Mouse (Mus musculus): ENCODE measurements around the gene Sumf2.
"Not testable (repeated sequence)": the region's sequence is repeated elsewhere in the genome, so short reads cannot be mapped to it uniquely, and the experiment has no call there.

Sumf2 gene

DNA sequence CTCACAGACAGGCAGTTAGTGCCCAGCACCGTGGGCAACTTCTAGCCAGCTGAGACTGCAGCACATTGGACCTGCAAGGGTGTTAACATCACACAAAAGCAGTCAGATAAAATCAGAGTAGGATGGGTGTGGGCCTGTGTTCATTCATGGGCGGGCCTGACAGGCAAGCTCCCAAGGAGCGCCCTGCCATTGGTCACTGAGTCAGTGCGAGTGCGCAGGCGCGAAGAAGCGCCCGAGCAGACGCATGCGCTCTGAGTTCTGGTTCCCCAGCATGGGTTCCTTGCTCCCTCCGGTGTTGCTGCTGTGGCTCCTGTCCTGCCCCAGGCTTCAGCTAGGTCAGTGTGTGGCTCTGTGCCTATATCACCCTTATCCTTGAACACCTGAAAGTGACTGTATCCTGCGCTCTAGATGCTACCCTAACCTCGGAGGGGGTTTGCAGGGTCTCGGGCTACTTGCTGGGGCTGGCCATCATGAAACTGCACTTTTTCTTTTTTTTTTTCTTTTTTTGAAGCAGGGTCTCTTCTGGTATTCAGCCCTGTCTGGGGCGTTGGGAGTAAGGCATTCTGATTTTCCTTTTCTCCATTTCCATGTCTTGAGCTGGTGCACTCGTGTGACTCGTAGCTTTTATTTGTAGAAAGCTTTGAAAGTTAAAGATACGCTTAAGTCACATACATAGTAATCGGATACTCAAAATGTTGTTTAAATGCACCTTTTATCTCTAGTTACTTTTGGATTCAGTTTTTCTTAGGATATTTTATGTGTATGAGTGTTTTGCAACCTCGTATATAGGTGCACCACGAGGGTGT is at the start of gene Sumf2:
Sumf2 (plus strand) TSS at position 235 of the 806 bp plus-strand sequence.
- DNase-seq = peak; percentile 97

DNA sequence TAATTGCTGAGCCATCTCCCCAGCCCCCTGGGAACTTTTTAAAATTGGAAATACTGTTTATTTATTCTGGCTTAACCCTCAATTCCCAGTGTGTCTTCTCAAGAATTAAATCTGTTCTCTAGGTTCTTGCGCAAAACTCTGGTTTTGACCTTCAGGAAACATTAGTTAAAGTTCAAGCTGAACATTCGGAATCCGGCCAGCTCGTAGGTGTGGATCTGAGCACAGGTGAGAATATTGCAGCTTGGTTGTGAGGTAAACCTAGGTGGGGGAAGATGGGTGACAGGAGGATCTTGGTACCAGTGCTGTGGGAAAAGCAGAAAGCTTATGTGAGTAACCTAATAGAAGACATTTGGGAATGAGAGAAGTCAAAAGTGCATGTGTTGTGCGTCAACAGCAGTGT is 1.9 kb upstream of the Sumf2 start:
- DNase-seq = no peak

DNA sequence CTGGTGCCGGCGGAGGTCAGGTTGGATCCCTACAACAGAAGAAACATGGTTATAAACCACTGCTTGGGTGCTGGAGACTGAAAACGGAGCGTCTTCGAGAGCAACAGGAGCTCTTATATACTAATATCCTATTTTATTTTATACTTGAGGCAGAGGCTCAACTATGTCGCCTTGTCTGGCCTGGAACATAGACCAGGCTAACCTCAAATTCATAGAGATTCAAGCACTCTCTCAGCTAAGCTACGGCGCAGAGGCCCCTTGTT is 703 bp downstream of the Sumf2 start:
- DNase-seq = no peak

DNA sequence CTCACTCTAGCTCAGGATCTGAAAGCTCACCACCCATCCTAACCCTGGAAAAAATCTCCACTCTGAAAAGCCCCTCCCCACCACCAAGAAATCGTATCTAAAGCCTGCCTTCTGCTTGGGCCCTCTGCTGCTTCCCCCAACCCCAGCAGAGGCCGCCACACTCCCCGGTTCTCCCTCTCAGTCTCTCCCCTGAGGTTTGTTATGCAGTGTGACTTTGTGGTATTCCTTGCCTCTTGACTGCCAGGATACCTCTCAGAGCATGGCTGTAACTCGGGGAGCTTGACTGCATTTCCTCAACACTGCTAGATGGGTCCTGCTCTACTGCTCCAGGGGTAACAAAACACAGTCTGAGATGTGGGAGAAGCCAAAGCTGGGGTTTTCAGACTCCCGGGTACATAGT is 8.4 kb downstream of the Sumf2 start:
- no peak for DNase-seq

DNA sequence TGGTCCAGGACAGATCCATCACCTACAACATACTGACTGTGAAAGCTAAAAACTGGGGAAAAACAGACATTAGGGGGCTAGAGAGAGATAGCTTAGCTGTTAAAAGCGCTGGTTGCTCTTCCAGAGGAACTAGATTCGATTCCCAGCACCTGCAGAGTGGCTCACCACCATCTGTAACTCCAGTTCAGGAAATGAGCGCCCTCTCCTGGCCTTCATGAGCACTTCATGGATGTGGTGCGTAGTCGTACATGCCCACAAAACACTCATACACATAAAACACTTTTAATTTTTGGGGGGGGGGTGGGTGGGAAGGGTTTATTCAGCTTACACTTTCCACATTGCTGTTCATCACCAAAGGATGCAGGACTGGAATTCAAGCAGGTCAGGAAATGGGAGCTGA is 9.6 kb downstream of the Sumf2 start:
- DNase-seq = no peak

DNA sequence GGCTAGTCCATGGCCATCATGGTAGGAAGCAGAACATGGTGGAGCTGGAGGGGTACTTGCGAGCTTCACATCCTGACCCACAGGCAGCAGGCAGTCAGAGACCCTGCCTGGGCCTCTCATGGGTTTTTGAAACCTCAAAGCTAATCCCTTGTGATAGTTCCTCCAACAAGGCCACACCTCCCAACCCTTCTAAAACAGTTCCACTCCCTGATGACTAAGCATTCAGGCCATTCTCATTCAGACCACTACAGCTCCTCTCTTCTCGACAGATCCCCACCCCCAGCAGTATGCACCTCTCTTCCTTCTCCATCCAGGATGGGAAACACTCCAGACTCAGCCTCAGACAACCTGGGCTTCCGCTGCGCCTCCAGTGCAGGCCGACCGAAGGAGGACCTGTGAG is 15.5 kb downstream of the Sumf2 start:
- no peak for DNase-seq

DNA sequence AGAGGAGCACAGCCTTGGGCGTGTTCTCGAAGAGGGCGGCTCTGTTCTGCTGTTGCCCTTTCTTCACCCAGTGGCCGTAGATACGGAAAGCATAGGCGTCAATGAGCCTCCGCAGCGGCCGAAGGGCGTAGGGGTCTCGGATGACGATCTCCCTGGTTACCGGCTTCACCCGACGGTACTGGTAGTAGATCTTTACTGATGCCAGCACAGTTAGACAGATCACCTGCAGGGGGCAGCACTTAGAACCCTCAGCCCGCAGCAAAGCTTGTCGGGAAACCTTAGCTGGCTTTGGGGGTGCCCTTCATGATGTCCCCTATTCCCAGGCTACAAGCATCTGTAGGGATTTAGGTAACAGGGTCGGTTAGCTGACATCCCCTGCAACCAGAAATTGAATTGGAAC is 17.7 kb downstream of the Sumf2 start:
- DNase-seq = peak; percentile 66

DNA sequence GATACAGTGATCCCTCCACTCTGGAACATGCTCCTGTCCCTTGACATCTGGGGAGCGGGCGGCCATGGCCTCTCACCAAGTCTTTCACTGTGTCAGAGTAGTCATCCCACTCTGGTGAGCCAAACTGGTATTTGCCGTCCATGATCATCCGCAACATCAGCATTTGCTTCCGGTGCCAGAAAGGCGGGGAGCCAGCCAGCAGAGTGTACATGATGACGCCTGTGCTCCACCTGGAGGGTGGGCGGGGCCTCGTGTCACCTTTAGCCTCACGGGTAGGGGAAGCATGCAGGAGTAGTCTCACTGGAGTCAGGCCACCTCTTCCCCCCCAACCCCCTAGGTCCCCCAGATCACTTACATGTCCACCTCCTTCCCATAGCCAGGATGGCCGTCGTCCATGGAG is 19.1 kb downstream of the Sumf2 start:
- DNase-seq = no peak

DNA sequence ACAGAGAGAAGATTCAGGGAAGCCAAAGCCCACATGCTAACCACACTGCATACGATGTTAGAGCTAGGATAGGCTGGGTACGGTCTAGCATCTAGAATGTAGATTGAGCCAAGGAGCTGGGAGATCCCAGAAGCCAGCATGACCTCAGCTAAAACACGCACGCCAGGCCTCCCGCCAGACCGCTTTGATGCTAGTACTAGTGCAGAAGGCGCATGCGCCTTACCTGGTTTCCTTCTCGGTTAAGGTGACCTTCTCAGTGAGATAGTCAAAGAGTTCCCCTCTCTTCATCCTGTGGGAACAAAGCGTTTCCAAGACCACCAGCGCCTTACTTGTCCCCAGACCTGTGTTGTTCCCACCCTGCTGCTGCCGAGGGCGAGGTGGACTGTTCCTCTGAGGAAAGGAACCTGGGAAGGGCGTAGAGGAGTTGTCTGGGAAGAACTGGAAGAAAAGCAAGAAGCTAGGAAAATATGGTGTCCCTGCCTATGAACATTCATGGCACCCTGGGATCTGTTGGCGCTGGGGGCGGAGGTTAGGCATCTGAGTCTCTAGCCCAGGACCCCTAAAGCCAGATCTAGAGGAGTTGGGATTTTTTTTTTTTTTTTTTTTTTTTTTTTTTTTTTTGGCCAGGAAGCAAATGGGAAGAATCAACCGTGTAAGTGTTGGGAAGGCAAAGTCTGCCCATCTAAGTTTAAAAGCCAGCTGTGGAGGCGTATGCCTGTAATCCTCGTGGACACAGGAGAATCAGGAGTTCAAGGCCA is 22.6 kb downstream of the Sumf2 start:
- DNase-seq = no peak

DNA sequence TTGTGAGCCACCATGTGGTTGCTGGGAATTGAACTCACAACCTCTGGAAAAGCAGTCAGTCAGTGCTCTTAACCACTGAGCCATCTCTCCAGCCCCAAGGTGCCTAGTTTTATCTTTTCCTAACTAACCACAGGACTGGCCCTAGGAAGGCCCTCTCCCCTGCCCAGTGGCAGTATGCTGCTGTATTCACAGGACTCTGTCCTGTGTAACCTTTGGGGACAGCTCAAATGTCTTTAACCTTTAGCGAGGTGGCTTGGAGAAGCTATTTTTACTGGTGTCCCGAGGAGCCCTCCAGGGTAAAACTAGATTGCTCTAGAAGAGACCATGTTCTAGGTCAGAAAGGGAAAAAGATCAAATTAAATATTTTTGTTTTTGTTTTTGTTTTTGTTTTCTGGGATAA is 24.5 kb downstream of the Sumf2 start:
- no peak for DNase-seq

DNA sequence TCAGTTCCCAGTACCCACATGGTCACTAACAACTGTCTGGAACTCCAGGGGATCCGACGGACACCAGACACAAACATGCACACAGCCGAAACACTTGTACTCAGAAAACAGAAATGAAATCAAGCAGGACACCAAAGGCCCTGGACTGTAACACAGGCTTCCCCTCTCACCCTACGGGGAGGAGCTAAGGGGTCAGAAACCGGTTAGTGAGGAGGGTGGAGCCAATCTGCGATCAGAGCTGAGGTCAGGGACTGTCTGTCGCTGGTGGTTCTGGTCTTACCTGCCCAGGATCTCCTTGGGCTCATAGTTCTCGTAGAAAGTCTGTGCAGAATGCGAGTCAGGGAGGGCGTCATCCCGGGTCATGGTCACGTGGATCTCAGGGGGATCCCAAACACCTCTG is 27.2 kb downstream of the Sumf2 start:
- no peak for DNase-seq

DNA sequence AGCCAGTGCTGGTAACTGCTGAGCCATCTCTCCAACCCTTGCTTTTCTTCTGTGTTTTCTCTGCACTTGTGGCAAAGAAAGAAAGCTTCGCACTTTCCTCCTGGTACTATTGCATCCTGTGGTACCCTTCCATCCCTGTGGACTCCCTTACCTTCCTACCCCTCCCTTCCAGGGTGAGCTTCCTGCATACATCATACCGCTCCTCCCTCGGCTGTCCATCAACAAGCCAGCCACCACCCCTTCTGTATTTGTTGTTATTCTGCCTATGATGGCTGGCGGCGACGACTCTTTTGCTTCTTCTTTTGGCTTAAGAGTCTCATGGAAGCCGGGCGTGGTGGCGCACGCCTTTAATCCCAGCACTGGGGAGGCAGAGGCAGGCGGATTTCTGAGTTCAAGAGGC is 28.3 kb downstream of the Sumf2 start:
- DNase-seq = no peak

DNA sequence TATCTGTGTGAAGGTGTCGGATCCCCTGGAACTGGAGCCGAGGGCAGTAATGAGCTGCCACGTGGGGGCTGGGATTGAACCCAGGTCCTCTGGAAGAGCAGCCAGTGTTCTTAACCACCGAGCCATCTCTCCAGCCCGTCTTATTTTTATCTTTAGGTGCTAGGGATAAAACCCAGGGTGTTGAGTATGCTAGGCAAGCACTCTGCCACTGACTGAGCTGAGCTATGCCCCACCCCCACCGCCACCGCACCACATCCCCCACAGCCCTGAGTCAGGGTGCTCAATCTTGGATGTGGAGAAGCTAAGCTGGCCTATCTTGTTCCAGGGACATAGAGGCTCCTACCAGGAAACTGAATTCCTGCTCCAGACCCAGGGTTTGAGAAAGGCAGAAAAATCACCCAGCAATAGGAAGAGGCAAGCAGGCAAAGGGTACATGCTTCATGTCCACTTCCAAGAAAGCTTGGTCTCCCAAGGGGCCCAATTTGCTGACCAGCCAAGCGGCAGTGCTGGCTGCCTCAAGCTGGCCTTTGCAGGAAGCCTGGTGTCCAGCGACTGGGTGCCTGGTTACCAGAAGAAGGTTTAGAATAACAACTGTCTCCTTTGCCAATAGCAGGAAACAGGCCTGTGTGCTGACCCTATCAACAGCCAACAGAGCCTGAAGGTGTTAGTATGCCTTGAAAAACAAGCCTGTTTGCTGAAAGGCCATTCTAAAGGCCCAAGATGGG is 31.1 kb downstream of the Sumf2 start:
- DNase-seq = peak; percentile 24

DNA sequence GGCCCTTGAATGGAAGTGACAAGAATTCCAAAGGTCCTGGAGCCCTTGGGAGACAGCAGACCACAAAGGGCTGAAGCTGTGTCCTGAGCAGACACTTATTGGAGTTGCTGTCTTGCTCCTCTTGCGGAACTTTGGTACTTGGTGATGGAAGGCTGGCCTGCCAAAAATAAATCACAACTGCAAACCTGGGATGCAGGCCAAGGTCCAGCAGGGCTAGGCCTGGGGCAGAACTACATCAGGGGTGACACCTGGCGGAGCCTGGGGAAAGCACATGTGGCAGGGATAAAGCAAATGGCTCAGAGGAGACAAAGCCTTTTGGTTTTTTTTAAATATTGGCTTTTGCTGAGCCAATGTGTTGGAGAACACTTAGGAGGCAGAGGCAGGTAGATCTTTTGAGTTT is 32.2 kb downstream of the Sumf2 start:
- peak; percentile 85 for DNase-seq

DNA sequence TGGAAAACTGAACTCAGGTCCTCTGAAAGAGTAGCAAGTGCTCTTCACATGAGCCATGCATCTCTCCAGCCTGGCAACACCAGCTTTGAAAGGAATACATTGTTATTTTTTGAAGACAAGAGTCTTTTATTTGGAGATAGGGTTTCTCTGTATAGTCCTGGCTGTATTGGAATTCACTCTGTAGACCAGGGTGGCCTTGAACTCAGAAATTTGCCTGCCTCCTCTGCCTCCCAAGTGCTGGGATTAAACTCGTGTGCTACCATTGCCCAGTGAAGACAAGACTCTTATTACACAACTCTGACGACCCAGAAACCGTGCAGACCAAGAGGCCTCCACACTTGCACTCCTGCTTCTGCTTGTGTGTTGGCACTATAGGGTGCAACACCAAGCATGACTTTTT is 33.1 kb downstream of the Sumf2 start:
- DNase-seq = no peak

DNA sequence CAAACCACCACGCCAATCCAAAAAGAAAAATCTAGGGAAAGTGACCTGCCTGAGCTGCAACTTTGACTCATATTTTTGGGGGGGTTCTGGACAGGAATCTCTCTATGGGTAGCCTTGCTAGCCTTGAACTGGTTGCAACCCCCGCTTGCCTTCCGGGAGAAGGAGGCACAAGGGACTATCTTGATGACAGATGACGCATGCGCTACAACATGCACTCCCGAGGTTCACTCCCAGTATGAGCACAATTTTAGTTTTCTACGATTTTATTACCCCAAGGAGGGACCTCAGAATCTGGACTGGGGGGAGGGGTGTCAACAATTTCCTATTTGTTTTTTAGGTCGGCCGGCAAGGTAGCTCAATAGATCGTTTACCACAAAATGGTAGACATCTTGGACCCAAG is 39.5 kb downstream of the Sumf2 start:
- DNase-seq = no peak

DNA sequence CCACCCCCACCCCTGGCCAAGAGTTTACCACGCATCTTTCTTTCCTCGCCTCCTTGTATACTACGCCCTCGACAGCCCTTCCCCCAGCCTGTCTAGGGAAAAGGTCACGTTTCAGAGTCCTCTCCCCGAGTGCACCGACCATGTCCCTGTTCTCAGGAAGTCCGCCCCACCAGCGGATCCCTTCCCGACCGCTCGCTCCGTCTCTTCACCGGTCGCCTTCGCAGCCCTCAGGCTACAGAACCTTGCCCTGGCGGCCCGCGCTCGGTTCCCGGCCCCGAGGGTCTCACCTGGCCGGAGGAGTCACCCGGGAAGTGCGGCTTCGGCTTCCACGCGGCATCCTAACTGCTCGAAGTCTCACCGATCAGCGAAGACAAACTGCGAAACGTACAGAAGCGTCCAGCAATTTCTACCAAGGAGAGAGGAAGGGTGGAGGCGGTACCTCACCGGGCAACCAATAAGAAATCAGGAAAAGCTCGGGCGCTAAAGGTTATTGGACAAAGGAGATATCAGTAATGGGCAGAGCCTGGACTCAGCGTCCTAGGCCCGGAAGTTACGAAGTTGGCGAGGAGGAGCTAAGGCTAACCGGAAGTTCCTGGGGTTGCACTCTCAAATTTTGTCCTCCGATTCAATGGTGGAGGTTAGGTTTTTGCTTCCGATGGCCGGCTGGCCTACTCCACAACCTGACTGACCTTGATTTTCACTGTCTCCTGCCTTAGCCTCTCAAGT is 40.3 kb downstream of the Sumf2 start, which contains the start of gene Chchd2:
Chchd2 (minus strand) TSS at position 560 of the 726 bp plus-strand sequence.
- peak; percentile 94 for DNase-seq

DNA sequence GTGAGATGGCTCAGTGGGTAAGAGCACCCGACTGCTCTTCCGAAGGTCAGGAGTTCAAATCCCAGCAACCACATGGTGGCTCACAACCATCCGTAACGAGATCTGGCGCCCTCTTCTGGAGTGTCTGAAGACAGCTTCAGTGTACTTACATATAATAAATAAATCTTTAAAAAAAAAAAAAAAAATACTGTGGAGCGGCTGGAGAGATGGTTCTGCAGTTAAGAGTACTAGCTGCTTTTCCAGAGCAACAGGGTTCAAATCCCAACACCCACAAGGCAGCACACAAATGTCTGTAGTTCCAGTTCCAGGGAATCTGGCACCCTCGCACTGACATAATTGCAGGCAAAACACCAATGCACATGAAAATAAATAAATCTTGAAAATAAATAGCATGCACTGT is 43.6 kb downstream of the Sumf2 start:
- not testable (repeated sequence) for DNase-seq

DNA sequence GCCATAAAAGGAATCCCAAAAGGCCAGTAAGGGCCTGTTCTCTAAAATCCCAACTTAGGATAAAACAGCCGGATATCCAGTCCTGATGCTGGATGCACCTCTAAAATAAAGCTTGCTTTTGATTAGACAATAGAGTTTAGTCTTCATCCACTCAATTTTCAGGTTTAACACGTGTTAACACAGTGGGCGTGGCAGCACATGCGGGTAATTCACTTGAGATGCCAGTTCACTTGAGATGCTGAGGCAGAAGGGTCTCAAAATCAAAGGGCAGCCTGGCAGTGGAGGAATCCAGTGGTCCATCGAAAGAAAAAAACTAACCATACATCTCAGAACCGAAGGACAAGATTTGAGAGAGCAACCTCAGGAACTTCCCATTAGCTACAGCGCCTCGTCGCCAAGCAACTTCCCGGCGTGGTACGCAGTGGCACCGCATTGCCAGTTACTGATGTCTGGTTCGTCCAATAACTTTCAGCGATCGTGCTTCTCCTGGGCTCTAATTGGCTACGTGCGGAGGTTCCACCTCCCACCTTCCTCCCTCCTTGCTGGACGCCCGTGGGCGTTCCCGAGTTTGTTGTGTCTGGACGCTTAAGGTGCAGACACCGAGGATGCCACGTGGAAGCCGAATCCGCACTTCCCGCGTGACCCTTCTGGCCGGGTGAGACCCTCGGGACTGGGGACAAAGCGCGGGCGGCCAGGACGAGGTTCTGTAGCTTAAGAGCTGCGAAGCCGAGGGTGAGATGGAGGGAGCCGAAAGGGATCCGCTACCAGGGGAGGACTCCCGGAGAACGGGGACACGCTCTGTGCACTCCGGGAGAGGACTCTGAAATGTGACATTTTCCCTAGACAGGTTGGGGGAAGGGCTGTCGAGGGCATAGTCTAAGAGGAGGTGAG is 48.7 kb downstream of the Sumf2 start, which contains the start of gene Zbed5:
Zbed5 (plus strand) TSS at position 526 of the 891 bp plus-strand sequence.
- DNase-seq = peak; percentile 91

DNA sequence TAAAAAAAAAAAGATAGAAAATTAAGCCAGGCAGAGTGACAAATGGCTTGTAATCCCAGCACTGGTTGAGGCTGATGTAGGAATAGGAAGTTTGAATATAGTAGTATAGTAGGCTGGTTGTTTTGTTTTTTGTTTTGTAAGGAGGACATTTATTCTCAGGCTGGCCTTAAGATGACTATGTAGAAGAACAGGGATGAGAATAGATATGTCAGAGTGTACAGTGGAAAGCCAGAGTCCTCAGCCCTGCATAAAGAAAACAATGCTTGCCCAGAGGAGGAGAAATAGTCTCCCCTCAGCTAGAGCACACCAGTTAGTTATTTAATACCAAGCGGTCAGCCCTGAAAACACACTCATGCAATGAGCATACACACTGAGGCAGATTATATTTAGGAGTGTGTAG is 51.7 kb downstream of the Sumf2 start, which contains the start of gene Phkg1:
Phkg1 (minus strand) TSS at position 101 of the 400 bp plus-strand sequence.
- no peak for DNase-seq

DNA sequence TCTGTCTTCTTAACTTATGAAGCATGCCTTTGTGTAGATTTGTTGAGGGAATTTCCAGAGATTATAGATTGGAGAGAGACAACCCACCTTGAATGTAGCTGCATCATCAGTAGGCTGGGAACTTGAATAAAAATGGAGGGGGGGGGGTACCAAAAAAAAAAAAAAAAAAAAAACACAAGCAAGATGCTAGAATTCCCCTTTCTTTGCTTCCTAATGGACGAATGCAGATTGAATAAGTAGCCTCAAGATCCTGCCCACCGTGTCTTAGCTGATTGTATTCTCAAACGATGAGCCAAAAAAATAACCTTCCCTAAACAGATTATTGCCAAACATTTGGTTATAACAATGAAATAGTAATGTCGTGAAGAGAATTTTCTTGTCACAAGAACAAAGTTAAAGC is 61.0 kb downstream of the Sumf2 start:
- DNase-seq = no peak

All from kidney, postnatal 10 days (tissue).